Mouse (Mus musculus) CH12.LX (cell line): Measurements from ENCODE around the gene Dapk2. TPM values are rescaled to one million over a fixed set of nuclear protein-coding genes. Genes with fewer than 3 reads are reported as not detected.

ENCODE experiments used
- DNase-seq: peaks from one replicate; pipeline ENCODE4 v3.0.0-alpha.2; 2013; ENCODE audit errors: extremely low read depth
- H3K27ac ChIP-seq: 2 replicates; pipeline ENCODE4 v1.5.1; 2012; ENCODE audit warnings: low read depth, mild to moderate bottlenecking, control low read depth, moderate library complexity; ENCODE audit not compliant: insufficient read depth
- H3K27me3 ChIP-seq: replicated peaks from 2 replicates; pipeline ENCODE3; 2012; ENCODE audit warnings: inconsistent platforms
- H3K36me3 ChIP-seq, 2 experiments: replicated peaks in 1 of 2; 2 replicates each; pipeline versions ENCODE3 to v1.6.1; 2012; ENCODE audit warnings: inconsistent platforms in 1 of 2, low read length in 1 of 2, mild to moderate bottlenecking in 1 of 2, mixed read lengths in 1 of 2, moderate library complexity in 1 of 2; ENCODE audit not compliant: control insufficient read depth in 1 of 2, insufficient read depth in 1 of 2
- H3K4me1 ChIP-seq, 2 experiments: 2 replicates each; pipeline ENCODE4 v1.6.1; 2012; ENCODE audit warnings: inconsistent platforms in 1 of 2, moderate library complexity in 1 of 2; ENCODE audit not compliant: insufficient read depth in 2 of 2, control insufficient read depth in 1 of 2
- H3K4me2 ChIP-seq: 2 replicates; pipeline ENCODE4 v1.6.1; 2012; ENCODE audit warnings: low read depth, mild to moderate bottlenecking, control low read depth; ENCODE audit not compliant: poor library complexity, insufficient read depth, severe bottlenecking
- H3K4me3 ChIP-seq, 3 experiments: fragments of 150-350 bp in 1 of 3; sonication (generic) in 1 of 3; replicated peaks in 1 of 3; 2 replicates each; pipeline versions ENCODE3 to v1.5.1; 2011 to 2012; ENCODE audit warnings: low read depth in 2 of 3, low read length in 2 of 3, mild to moderate bottlenecking in 2 of 3, moderate library complexity in 2 of 3, control low read depth in 1 of 3, improper control_type of control experiment in 1 of 3, inconsistent platforms in 1 of 3, mixed read lengths in 1 of 3; ENCODE audit not compliant: poor library complexity in 1 of 3
- H3K79me2 ChIP-seq: replicated peaks from 2 replicates; pipeline ENCODE4 v1.6.1; 2012; ENCODE audit warnings: mild to moderate bottlenecking, moderate library complexity; ENCODE audit not compliant: control insufficient read depth, poor library complexity, insufficient read depth, severe bottlenecking; ENCODE audit errors: extremely low read depth
- H3K9ac ChIP-seq: 2 replicates; pipeline ENCODE4 v1.6.1; 2012; ENCODE audit warnings: low read depth, mild to moderate bottlenecking, control low read depth, moderate library complexity; ENCODE audit not compliant: insufficient read depth
- H3K9me3 ChIP-seq: replicated peaks from 2 replicates; pipeline ENCODE3; 2012; ENCODE audit warnings: low read length, inconsistent platforms, mixed read lengths
- BHLHE40 ChIP-seq: IDR thresholded peaks from 2 replicates; pipeline ENCODE4 v1.6.1; 2011; ENCODE audit warnings: mild to moderate bottlenecking, low read depth, low read length, improper control_type of control experiment
- E2F4 ChIP-seq: IDR thresholded peaks from 2 replicates; pipeline ENCODE4 v1.6.1; 2011; ENCODE audit warnings: low read depth, low read length, improper control_type of control experiment; ENCODE audit not compliant: insufficient replicate concordance
- ELF1 ChIP-seq: IDR thresholded peaks from 2 replicates; pipeline ENCODE4 v1.6.1; 2014; ENCODE audit warnings: low read depth, mild to moderate bottlenecking, inconsistent platforms, low read length, improper control_type of control experiment
- EP300 ChIP-seq: IDR thresholded peaks from 2 replicates; pipeline ENCODE4 v1.6.1; 2011; ENCODE audit warnings: low read length, improper control_type of control experiment
- ETS1 ChIP-seq: conservative IDR thresholded peaks from 2 replicates; pipeline ENCODE4 v1.6.1; 2012; ENCODE audit warnings: low read depth, mild to moderate bottlenecking, inconsistent platforms, low read length, improper control_type of control experiment, moderate library complexity
- GABPA ChIP-seq: IDR thresholded peaks from 2 replicates; pipeline ENCODE4 v1.6.1; 2012; ENCODE audit warnings: low read depth, low read length, improper control_type of control experiment, inconsistent platforms; ENCODE audit not compliant: insufficient replicate concordance
- HCFC1 ChIP-seq: IDR thresholded peaks from 2 replicates; pipeline ENCODE4 v1.6.1; 2012; ENCODE audit warnings: low read depth, mild to moderate bottlenecking, inconsistent platforms, low read length, improper control_type of control experiment
- JUN ChIP-seq: IDR thresholded peaks from 2 replicates; pipeline ENCODE4 v1.6.1; 2011; ENCODE audit warnings: low read depth, mild to moderate bottlenecking, low read length, improper control_type of control experiment, moderate library complexity; ENCODE audit not compliant: insufficient read depth
- JUND ChIP-seq: conservative IDR thresholded peaks from 2 replicates; pipeline ENCODE4 v1.6.1; 2011; ENCODE audit warnings: low read depth, low read length, improper control_type of control experiment
- KAT2A ChIP-seq: IDR thresholded peaks from 2 replicates; pipeline ENCODE4 v1.6.1; 2012; ENCODE audit warnings: low read length, improper control_type of control experiment, inconsistent platforms; ENCODE audit not compliant: insufficient replicate concordance
- MAFK ChIP-seq: IDR thresholded peaks from 2 replicates; pipeline ENCODE4 v1.6.1; 2011; ENCODE audit warnings: low read length, improper control_type of control experiment; ENCODE audit not compliant: insufficient replicate concordance
- MEF2A ChIP-seq: IDR thresholded peaks from 2 replicates; pipeline ENCODE4 v1.6.1; 2014; ENCODE audit warnings: low read depth, mild to moderate bottlenecking, inconsistent platforms, low read length, improper control_type of control experiment, borderline replicate concordance
- MXI1 ChIP-seq: IDR thresholded peaks from 2 replicates; pipeline ENCODE4 v1.6.1; 2011; ENCODE audit warnings: mild to moderate bottlenecking, low read depth, low read length, improper control_type of control experiment
- MYC ChIP-seq: IDR thresholded peaks from 2 replicates; pipeline ENCODE4 v1.6.1; 2011; ENCODE audit warnings: low read depth, mild to moderate bottlenecking, improper control_type of control experiment, low read length
- NRF1 ChIP-seq: IDR thresholded peaks from 2 replicates; pipeline ENCODE4 v1.6.1; 2014; ENCODE audit warnings: low read depth, mild to moderate bottlenecking, inconsistent platforms, low read length, improper control_type of control experiment, moderate library complexity
- PAX5 ChIP-seq: IDR thresholded peaks from 2 replicates; pipeline ENCODE4 v1.6.1; 2012; ENCODE audit warnings: low read length, inconsistent platforms, mixed read lengths
- POLR2A ChIP-seq: IDR thresholded peaks from 2 replicates; pipeline ENCODE4 v1.6.1; 2011; ENCODE audit warnings: low read depth, mild to moderate bottlenecking, improper control_type of control experiment, low read length
- POLR2AphosphoS2 ChIP-seq: IDR thresholded peaks from 2 replicates; pipeline ENCODE4 v1.6.1; 2011; ENCODE audit warnings: low read depth, low read length, improper control_type of control experiment
- RCOR1 ChIP-seq: conservative IDR thresholded peaks from 2 replicates; pipeline ENCODE4 v1.6.1; 2012; ENCODE audit warnings: low read depth, mild to moderate bottlenecking, inconsistent platforms, low read length, improper control_type of control experiment
- SIN3A ChIP-seq: IDR thresholded peaks from 2 replicates; pipeline ENCODE4 v1.6.1; 2012; ENCODE audit warnings: low read length, improper control_type of control experiment, inconsistent platforms
- SMC3 ChIP-seq: IDR thresholded peaks from 2 replicates; pipeline ENCODE4 v1.6.1; 2011; ENCODE audit warnings: low read depth, low read length, improper control_type of control experiment
- TBP ChIP-seq: conservative IDR thresholded peaks from 2 replicates; pipeline ENCODE4 v1.6.1; 2011; ENCODE audit warnings: low read depth, low read length, improper control_type of control experiment
- UBTF ChIP-seq: IDR thresholded peaks from 2 replicates; pipeline ENCODE4 v1.6.1; 2012; ENCODE audit warnings: low read depth, mild to moderate bottlenecking, inconsistent platforms, low read length, improper control_type of control experiment, moderate library complexity
- USF2 ChIP-seq: conservative IDR thresholded peaks from 2 replicates; pipeline ENCODE4 v1.6.1; 2011; ENCODE audit warnings: low read depth, low read length, improper control_type of control experiment
- ZC3H11A ChIP-seq: IDR thresholded peaks from 2 replicates; pipeline ENCODE4 v1.6.1; 2012; ENCODE audit warnings: low read depth, mild to moderate bottlenecking, inconsistent platforms, low read length, improper control_type of control experiment
- ZKSCAN1 ChIP-seq: IDR thresholded peaks from 2 replicates; pipeline ENCODE4 v1.6.1; 2012; ENCODE audit warnings: low read depth, inconsistent platforms, low read length, improper control_type of control experiment, borderline replicate concordance
- ZMIZ1 ChIP-seq: IDR thresholded peaks from 2 replicates; pipeline ENCODE4 v1.6.1; 2012; ENCODE audit warnings: low read depth, mild to moderate bottlenecking, inconsistent platforms, low read length, improper control_type of control experiment
- ZNF384 ChIP-seq: IDR thresholded peaks from 2 replicates; pipeline ENCODE4 v1.6.1; 2012; ENCODE audit warnings: low read depth, low read length, improper control_type of control experiment, inconsistent platforms
- dilution Hi-C: fragments of 300-500 bp; cut with MboI; formaldehyde crosslinking; loops from 2 replicates; pipeline ENCODE4 v1.14.3; 2020; ENCODE audit warnings: low sequenced_read_pairs; ENCODE audit not compliant: extremely low pct_unique_long_range_greater_than_20kb, extremely low pct_ligation_motif_present
- in situ Hi-C: fragments of 300-500 bp; cut with MboI; formaldehyde crosslinking; loops from 3 replicates; pipeline ENCODE4 v1.14.3; 2019; ENCODE audit warnings: low sequenced_read_pairs, low pct_ligation_motif_present, low pct_unique_long_range_greater_than_20kb, mixed read lengths
- polyA plus RNA-seq: library from polyadenylated mRNA; unstranded; fragments of >175 nt; gene quantifications from 2 replicates; pipeline ENCODE4 v1.2.1, GENCODE M21; 2012; ENCODE audit warnings: low read depth; ENCODE audit not compliant: insufficient read length
- total RNA-seq, 2 experiments: library from RNA; depleted of rRNA; stranded (reverse); fragments of 300-350 nt in 1 of 2; fragments of >200 nt in 1 of 2; gene quantifications; 2 replicates each; pipeline ENCODE4 v1.2.3; 2012 to 2014

Gene Dapk2
- total and polyA plus RNA-seq, 3 experiments, result 25.2 to 60.3 (median 39.0) TPM

DNA sequence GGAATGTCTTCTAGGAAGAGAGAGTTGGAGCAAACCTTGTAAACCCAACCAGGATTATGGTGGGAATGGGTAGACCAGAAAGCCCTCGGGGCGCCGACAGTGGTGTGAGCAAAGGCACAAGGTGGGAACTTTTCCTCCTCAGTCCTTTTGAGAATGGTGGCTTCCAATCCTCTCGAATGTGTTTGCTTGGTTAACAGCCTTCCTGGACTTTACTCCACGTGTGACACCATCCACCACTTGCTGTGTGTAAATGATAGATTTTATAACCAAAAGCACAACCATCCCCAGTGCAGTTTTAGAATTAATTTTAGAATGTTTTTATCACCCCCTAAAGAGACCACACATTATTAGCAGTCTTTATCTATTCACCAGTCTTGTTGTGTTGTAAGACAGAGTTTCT, 86.1 kb downstream of the Dapk2 start:
- Histone ChIP-seq H3K4me1 (peaks cover 18 to 47% of the 10 kb centered on the region in 2 experiments), H3K9me3 (no peaks in the 10 kb centered on the region), H3K4me3 (no peak overlapping the region), H3K4me2 (no peak overlapping the region), H3K27ac (no peak overlapping the region), H3K27me3 (no peaks in the 10 kb centered on the region), H3K36me3 (peaks cover 5 to 61% of the 10 kb centered on the region in 2 experiments), H3K79me2 (no peaks in the 10 kb centered on the region), H3K9ac (no peak overlapping the region)
- in situ Hi-C loops (loop anchor here (5.0 kb wide), 1 partner anchor 82 kb away; no protein-coding TSS in a partner anchor), dilution Hi-C loops (no loop called here)
- TF ChIP-seq MXI1 (no peak), NRF1 (no peak), SIN3A (no peak), MYC (no peak), USF2 (no peak), ELF1 (no peak), ZKSCAN1 (no peak), TBP (no peak), ETS1 (no peak), POLR2A (no peak), SMC3 (no peak), BHLHE40 (no peak), PAX5 (no peak), ZNF384 (no peak), ZC3H11A (no peak), RCOR1 (no peak), MEF2A (no peak), EP300 (no peak)
- DNase-seq, result no peak

GRCm38 (mm10) chr9:66245707-66246106, 87.7 kb downstream of the Dapk2 start:
- Histone ChIP-seq H3K36me3 (peaks cover 7 to 65% of the 10 kb centered on the region in 2 experiments), H3K4me2 (no peak overlapping the region), H3K4me1 (peaks cover 6 to 35% of the 10 kb centered on the region in 2 experiments), H3K27me3 (no peaks in the 10 kb centered on the region), H3K9me3 (no peaks in the 10 kb centered on the region), H3K9ac (no peak overlapping the region), H3K79me2 (no peaks in the 10 kb centered on the region), H3K4me3 (no peak overlapping the region)
- in situ Hi-C loops (no loop called here), dilution Hi-C loops (no loop called here)
- no peak for DNase-seq
- TF ChIP-seq E2F4 (no peak), TBP (no peak), JUND (no peak), MAFK (no peak), GABPA (no peak), JUN (no peak), ZMIZ1 (no peak), HCFC1 (no peak), POLR2AphosphoS2 (no peak), EP300 (no peak), UBTF (no peak), ZC3H11A (no peak), MYC (no peak), KAT2A (no peak), POLR2A (no peak), ZKSCAN1 (no peak)
- TF ChIP-seq, all 38 proteins: peak for 0
- no peak overlapping the region for H3K27ac ChIP-seq
